Mouse (Mus musculus) hematopoietic stem cell, adult 5-6 weeks (primary cell): ENCODE results near the gene Atl2. TPM values are rescaled to one million over a fixed set of nuclear protein-coding genes. Genes with fewer than 3 reads are reported as not detected.

Source experiments
- ATAC-seq, 2 experiments: fragments of 125-278 bp in 1 of 2; replicated peaks in 1 of 2; 2 replicates each; pipeline ENCODE4 v1.8.0; 2016 to 2017; ENCODE audit warnings: inconsistent platforms in 2 of 2, mild to moderate bottlenecking in 2 of 2, moderate number of reproducible peaks in 2 of 2, low read depth in 1 of 2, moderate TSS enrichment in 1 of 2; ENCODE audit not compliant: low FRiP score in 2 of 2, poor library complexity in 2 of 2, severe bottlenecking in 2 of 2, insufficient read depth in 1 of 2, low TSS enrichment in 1 of 2
- total RNA-seq: library from RNA; stranded (forward); fragments of 172-1452, 232-1000 nt; gene quantifications from 2 replicates; pipeline ENCODE4 v1.2.3, GENCODE M21; 2017

Atl2 gene
- total RNA-seq: 35.1 and 46.4 TPM in 2 replicates

DNA sequence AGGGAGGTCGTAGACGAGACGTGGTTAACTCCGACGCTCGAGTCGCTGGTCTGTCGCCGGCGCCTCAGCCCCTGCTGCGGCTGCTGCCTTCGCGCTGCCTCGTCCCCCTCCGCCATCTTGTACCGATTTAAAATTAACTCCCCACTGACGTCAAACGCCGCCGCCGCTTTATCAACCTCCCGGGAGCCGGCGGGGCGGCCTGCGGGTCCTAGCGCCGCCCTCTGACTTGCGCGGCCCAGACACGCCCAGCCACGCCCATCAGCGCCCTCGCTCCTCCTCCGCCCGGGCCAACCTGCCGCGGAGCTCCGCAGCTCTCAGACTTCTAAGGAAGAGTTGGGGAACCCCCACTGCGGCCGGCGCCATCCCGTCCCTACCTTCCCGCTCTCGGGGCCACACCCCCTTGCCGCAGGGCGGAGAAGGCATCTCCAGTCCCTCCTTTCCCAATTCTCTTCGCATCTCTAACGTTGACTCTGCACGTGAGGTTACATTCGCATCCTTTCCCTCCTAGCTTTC, at the start of gene Atl2:
Gene Atl2, minus strand, starts transcription at position 213 of the 513 bp plus-strand sequence.
- ATAC-seq: peak; percentile 88 to 89

GRCm38 (mm10) chr17:79944851-79945250, 48.9 kb upstream of the Atl2 start:
- no peak for ATAC-seq

DNA sequence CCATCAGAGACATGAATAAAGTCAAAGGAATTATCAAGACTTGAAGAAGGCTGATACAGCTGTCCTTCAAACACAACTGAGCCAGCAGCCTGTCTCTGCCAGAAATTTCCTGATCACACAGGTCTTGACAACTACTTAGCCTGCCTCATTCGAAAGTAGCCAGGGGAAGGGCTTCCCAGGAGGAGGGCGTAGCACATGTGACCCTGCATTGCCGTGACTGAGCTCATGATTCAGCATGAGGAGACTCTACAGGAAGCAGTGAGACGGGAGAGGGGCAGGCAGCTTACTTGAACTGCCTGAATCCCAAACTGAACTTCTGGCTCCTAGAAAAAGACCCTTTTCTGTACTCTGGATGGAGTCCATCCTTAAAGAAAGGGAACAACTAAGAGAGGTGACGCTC, 46.5 kb upstream of the Atl2 start:
- no peak for ATAC-seq

DNA sequence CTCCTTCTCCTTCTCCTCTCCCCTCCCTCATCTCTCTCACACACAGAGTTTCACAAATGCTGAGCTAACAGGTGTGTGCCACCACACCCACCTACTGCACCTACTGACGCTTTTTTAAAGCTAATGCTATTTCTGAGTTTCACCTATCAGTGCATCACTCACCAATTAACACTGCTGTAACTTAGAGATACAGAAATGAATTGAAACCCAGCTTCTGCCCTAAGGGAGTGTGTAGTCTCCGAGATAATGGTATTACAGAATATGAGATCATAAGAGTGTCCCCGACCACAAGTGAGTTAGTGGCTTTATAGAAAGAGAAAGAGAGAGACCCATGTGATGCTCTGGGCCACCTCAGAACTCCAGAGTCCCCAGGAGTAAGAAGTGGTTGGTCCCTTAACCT, 43.2 kb upstream of the Atl2 start:
- no peak for ATAC-seq

DNA sequence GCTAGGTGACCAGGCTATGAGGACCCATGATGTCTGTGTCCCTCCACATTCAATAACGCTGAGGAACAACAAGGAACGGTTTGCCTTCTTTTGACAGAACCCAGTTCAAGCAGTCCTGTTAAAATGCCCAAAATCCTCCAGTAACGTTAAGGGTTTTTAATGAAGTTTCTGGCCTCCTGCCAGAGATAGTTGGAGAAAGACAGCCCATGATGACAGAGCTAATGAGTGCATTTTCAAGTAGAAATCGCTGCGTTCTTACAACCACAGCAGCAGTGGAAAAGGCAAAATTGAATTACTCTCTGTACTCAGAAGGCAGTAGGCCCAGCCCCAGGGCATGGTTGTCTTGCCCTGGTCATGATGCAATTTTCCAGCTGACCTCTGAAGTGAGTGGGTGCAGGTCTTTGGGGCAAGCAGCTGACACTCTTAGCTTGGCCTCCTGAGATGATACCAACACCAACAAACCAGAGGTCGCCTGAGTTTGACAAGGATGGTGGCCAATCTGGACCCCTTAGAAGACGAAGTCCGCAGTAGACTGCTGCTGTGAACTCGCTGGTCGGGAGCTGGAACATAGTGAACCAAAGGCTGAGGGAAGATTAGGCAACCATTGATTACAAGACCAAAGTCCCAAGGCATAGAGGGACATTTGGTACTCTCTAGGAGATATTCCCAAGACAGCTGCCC, 42.1 kb upstream of the Atl2 start:
- no peak for ATAC-seq

DNA sequence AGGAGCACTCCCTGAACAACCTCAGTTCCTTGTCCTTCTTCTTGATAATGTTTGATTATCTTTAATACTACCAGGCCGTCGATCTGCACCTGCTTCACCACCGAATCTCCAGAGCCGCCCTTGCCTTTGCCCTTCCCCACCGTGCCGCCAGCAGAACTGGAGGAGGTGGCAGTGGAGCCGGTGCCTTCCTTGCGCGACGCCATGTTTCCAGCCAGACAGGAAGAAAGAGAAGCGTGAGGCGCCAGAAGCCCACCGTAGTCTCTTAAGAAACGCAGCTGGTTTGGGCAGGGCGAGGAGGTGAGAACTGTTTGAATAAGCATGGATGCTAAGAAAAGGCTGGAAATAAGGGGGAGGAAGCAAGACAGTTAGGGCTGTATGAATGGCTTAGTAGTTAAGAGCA, 38.4 kb upstream of the Atl2 start:
- peak; percentile 53 to 74; a peak in 1 of 4 replicates for ATAC-seq

- ATAC-seq: no peak
Measured at GRCm38 (mm10) chr17:79932676-79933278, 36.9 kb upstream of the Atl2 start.

DNA sequence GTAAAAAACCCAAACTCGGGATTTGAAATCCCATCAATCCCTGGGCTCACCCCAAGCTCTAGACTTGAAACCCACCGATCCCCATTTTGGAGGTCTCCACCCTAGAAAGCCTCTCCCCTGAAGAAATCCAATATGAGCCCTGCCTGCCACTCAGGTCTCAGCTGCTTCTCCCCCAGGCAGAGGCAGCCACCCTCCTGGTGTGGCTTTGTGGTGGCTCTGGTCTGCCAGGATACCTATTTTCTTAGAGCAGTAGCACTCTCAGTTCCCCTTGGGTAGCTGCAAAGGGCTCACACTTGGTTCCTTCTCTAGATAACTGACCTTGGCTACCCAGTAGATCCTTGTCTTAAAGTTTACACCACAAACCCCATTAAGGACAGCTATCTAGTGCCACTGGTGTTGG, 31.2 kb upstream of the Atl2 start:
- peak; percentile 37 to 62 for ATAC-seq

DNA sequence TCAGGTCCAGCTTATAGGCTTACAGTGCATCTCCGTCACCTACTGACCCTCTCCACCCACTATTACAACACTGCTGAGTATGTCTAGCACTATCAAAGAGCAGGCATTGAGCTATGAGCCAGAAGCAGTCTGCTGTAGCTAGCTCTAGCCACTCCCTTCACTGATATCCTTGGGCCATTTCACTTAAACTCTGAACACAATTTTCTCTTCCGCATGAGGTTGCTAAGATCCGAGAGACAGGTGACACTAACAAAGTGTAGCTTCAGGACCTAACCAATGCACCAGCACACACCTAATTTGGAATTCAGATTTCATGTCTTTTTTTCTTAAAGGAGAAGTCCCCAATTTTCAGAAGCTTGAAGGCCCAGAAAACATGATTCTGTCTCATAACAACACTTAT, 30.6 kb upstream of the Atl2 start:
- no peak for ATAC-seq

GRCm38 (mm10) chr17:79925865-79926421, 30.0 kb upstream of the Atl2 start:
- ATAC-seq: peak in 1 of 2 experiments; percentile 33; a peak in 1 of 4 replicates

DNA sequence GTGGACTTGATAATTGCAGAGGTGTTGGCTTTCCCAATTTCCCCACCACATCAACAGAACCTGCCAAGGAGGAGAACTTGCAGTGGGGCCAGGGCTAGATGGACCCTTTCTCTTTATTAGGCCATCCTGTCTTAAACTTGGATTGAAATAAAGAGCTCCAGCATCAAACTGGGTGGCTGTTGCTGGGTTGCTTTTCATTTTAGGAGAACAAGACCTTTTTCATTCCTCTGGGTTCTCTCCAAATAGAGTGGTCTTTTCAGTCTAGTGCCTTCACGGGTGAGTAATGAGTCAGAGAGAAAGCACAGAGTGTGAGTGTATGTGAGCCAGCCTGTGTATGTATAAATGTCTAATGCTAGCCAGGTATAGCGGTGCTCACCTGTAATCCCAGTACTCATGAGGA, 24.4 kb upstream of the Atl2 start:
- no peak for ATAC-seq

GRCm38 (mm10) chr17:79919566-79920350, 23.8 kb upstream of the Atl2 start:
- ATAC-seq: no peak

DNA sequence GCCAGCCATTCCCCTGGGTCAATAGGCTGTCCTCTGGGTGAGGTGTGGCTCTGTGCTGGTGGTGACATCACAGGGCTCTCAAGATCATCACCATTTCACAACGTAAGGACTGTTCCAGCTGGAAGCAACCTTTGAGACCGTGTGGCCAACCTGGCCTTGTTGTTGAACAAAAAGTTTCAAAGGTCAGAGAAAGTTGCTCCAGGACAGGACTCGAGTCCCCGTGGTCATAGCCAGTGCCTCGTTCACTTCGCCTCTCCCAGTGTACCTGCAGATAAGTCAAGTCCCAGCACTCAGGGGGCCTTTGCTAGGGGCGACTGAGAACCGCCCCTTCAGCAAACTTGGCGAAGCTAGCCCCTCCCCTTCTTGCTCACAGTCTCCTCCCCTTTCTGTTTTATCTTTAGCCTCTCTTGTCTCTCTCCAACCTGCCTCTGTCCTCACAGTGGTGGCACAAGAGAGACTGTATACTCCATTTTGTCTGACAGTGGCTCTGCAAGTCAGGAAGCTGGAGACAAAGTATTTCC, 22.6 kb upstream of the Atl2 start:
- ATAC-seq: peak in 1 of 2 experiments; percentile 9; a peak in 1 of 4 replicates

DNA sequence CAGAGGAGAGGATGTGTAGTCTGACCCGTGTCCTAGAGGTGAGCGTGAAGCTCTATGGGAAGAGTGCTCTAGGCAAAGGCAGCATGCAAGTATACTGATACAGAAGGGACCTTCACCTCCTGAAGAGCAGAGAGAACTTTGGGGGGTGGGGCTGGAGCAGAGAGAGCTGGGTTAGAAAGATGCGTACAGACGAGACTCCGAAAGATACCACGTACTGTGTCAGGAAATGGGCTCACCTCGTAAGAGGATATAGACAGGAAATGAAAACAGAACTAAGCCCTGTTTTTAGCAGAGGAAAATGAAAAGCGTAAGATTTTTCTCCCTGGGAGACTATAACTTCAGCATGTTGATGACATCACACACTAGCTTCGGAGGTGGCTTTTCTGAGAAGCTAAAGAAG, 21.1 kb upstream of the Atl2 start:
- ATAC-seq: peak in 1 of 2 experiments; percentile 4; a peak in 1 of 4 replicates

- no peak for ATAC-seq
Measured at GRCm38 (mm10) chr17:79912174-79912573, 16.3 kb upstream of the Atl2 start.

DNA sequence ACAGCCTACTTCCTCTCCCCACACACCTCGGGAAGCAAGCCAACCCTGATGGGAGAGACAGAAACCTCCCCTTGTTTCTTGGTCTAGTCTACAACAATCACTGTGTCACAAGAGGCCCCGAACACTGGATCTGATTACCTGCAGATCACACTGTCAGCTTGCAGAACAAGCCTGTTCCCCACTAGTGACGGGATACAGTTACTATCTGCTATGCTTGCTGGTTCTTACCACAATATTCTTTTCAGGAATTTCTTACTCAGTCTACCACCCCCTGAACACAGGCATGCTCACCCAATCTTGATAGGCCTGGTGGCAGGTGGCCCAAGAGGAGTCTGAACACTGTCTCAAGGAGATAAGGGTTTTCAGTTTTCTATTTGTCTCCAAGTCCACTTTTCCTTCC, 15.8 kb upstream of the Atl2 start:
- ATAC-seq: no peak

GRCm38 (mm10) chr17:79909571-79909970, 13.6 kb upstream of the Atl2 start:
- no peak for ATAC-seq

DNA sequence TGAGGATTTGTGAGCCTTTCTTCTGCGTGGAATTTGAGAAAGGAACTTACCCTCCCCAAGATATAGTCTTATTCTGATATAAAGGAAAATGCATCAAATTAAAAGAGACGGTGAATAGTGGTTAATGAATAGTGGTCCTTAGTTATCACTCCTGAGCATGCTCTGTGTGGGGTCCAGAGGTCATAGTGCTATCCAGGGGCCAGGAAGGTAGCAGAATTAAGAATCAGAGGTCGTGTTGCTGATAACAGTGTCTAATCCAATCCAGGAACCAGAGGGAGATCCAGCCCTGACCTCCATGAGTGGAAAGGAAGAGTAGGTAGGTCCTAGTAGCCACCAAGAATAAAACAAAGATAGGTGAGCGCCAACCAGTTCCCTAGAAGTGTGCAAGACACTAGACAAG, 11.8 kb upstream of the Atl2 start:
- ATAC-seq: no peak
